Mouse (Mus musculus) ES-E14 (cell line): ENCODE data around the gene Borcs6. TPM values are rescaled to one million over a fixed set of nuclear protein-coding genes. Genes with fewer than 3 reads are reported as not detected.
"Not testable (repeated sequence)": the region's sequence is repeated elsewhere in the genome, so short reads cannot be mapped to it uniquely, and the experiment has no call there.

ENCODE experiments used
- DNase-seq: peaks from one replicate; pipeline ENCODE4 v3.0.0-alpha.2; 2013; ENCODE audit warnings: low read depth, low spot score
- H3K27ac ChIP-seq: 2 replicates; pipeline ENCODE4 v1.5.1; 2012; ENCODE audit warnings: low read depth, mild to moderate bottlenecking, low read length, moderate library complexity, mixed read lengths; ENCODE audit not compliant: poor library complexity, insufficient read depth, severe bottlenecking
- H3K36me3 ChIP-seq: 2 replicates; pipeline ENCODE4 v1.6.1; 2012; ENCODE audit warnings: mild to moderate bottlenecking, low read length, moderate library complexity, mixed read lengths; ENCODE audit not compliant: control insufficient read depth, poor library complexity, insufficient read depth, severe bottlenecking
- H3K4me1 ChIP-seq, 2 experiments: fragments of 150-350 bp in 1 of 2; sonication (generic) in 1 of 2; 2 replicates each; pipeline ENCODE4 v1.6.1; 2012; ENCODE audit warnings: low read length in 2 of 2, mild to moderate bottlenecking in 1 of 2, mixed read lengths in 1 of 2; ENCODE audit not compliant: control insufficient read depth in 2 of 2, insufficient read depth in 2 of 2, poor library complexity in 1 of 2
- H3K4me3 ChIP-seq, 2 experiments: fragments of 150-350 bp in 1 of 2; sonication (generic) in 1 of 2; 2 replicates each; pipeline ENCODE4 v1.5.1; 2012; ENCODE audit warnings: low read length in 2 of 2, low read depth in 1 of 2, mild to moderate bottlenecking in 1 of 2, mixed read lengths in 1 of 2; ENCODE audit not compliant: insufficient read depth in 1 of 2, poor library complexity in 1 of 2, severe bottlenecking in 1 of 2
- H3K9ac ChIP-seq: 2 replicates; pipeline ENCODE4 v1.6.1; 2012; ENCODE audit warnings: low read depth, mild to moderate bottlenecking, low read length, mixed read lengths; ENCODE audit not compliant: poor library complexity, insufficient read depth, severe bottlenecking
- H3K9me3 ChIP-seq: fragments of 150-350 bp; sonication (generic); 2 replicates; pipeline ENCODE4 v1.6.1; 2012; ENCODE audit warnings: low read depth, mild to moderate bottlenecking, low read length; ENCODE audit not compliant: control insufficient read depth, insufficient read depth
- CHD2 ChIP-seq: IDR thresholded peaks from 2 replicates; pipeline ENCODE4 v1.6.1; 2014; ENCODE audit warnings: mild to moderate bottlenecking, low read depth, low read length, inconsistent platforms
- HCFC1 ChIP-seq: IDR thresholded peaks from 2 replicates; pipeline ENCODE4 v1.6.1; 2012; ENCODE audit warnings: low read length, inconsistent platforms, borderline replicate concordance; ENCODE audit not compliant: insufficient read depth
- MAFK ChIP-seq: IDR thresholded peaks from 2 replicates; pipeline ENCODE4 v1.6.1; 2014; ENCODE audit warnings: mild to moderate bottlenecking, low read depth, low read length, inconsistent platforms; ENCODE audit not compliant: insufficient read depth
- ZC3H11A ChIP-seq: IDR thresholded peaks from 2 replicates; pipeline ENCODE4 v1.6.1; 2012; ENCODE audit warnings: low read depth, mild to moderate bottlenecking, inconsistent platforms, low read length, borderline replicate concordance
- ZNF384 ChIP-seq: IDR thresholded peaks from 2 replicates; pipeline ENCODE4 v1.6.1; 2012; ENCODE audit warnings: low read depth, low read length, inconsistent platforms
- in situ Hi-C, 2 experiments: fragments of 600-800 bp; cut with MboI; formaldehyde crosslinking; loops; one replicate each; pipeline ENCODE4 v1.15.1; 2025; ENCODE audit warnings: low sequenced_read_pairs in 2 of 2, inconsistent platforms in 1 of 2; ENCODE audit not compliant: unreplicated experiment in 2 of 2
- total RNA-seq: library from RNA; depleted of rRNA; stranded (reverse); fragments of 300-350 nt; gene quantifications from 2 replicates; pipeline ENCODE4 v1.2.3, GENCODE M21; 2012; rRNA removed

Gene Borcs6
- 4.5 and 6.2 TPM in 2 replicates for total RNA-seq

DNA sequence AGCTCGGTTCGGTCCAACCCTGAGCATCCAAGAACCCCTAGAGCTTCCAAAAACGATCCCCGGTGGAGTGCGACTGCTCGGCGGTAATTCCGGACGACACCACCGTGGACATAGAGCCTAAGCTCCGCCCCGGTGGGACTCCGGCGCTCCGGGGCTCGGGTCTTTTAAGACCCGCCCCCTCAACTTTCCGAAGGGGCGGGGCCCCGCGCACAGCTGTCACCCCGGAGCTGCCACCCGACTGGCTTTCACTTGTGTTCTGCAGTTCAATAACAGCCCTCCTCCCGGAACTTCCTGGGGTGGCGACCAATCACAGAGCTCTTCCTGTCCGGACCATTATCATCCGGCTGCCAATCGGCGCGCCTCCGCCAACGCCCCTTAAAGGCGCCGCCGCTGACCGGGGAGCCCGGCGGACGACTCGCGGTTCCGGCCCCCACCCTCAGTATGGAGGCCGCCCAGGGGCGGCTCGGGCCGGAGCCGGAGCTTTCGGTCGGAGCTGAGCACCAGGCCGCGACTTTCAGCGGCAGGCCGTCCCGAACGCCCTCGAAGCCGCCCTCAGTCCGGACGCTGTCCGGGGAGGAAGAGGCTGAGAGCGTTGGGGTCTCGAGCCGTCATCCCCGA is at the start of gene Borcs6:
Gene Borcs6 (plus strand): TSS at position 361 of the 618 bp plus-strand sequence.
- no peaks in the 10 kb centered on the region for H3K36me3 ChIP-seq
- in situ Hi-C loops, result no loop called here
- H3K9me3 ChIP-seq, result no peaks in the 10 kb centered on the region

DNA sequence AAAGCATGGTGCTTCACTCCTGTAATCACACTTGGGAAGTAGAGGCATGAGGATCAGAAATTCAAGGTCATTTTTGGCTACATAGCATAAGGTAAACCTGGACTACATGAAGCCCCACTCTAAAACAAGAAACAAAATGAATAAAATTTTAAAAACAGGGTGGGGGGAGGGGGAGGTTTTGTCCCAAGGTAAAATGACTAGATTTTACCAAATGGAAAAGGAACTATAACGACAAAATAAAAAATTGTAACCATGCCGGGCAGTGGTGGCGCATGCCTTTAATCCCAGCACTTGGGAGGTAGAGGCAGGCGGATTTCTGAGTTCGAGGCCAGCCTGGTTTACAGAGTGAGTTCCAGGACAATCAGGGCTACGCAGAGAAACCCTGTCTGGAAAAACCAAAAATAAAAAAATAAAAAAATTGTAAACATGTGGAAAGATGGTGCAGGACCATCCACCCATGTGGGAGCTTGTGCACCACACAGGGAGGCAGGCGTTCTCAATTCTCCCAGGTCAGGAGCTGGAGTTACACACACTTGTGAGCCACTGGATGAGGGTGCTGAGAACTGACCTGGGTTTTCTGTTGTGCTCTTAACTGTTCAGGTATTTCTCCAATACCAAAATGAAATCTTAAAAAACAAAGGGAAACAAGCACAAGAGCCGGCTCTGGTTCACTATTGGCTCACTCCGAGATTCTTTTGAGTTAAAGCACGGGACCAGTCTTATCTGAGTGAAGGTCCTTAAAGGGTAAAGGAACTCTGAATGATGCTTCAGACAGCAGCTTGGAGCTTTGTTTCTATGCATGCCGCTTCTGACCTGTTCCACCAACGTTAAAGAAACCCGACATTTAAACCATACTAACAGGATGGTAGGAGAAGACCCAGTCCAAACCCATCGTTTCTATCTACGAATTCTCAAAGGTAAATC is 48.9 kb upstream of the Borcs6 start:
- Histone ChIP-seq H3K9me3 (no peaks in the 10 kb centered on the region), H3K27ac (no peak overlapping the region), H3K4me1 (peaks cover 6 to 9% of the 10 kb centered on the region in 2 experiments), H3K9ac (peak overlapping the region; percentile 19; the same call in 1 of the 2 replicates), H3K4me3 (peak overlapping the region in 1 of 2 experiments; percentile 7; a peak in 1 of 4 replicates), H3K36me3 (peaks cover 7% of the 10 kb centered on the region)
- in situ Hi-C loops, result no loop called here
- DNase-seq, result no peak
- TF ChIP-seq ZC3H11A (no peak), MAFK (no peak), ZNF384 (no peak), HCFC1 (no peak), CHD2 (no peak)

More for the DNA sequence above, at the start of gene Borcs6:
- TF ChIP-seq CHD2 (no peak), HCFC1 (0 out of 2 replicates have a peak, but pooled peaks have one; percentile 38)
- peak; percentile 90 for DNase-seq
- peak within 1 kb of the TSS; percentile 77 for H3K9ac ChIP-seq
- no peaks in the 10 kb centered on the region; a peak in 1 of 4 replicates for H3K4me1 ChIP-seq
- peak within 1 kb of the TSS; percentile 82 to 89 for H3K4me3 ChIP-seq
- H3K27ac ChIP-seq, result no peak within 1 kb of the TSS

DNA sequence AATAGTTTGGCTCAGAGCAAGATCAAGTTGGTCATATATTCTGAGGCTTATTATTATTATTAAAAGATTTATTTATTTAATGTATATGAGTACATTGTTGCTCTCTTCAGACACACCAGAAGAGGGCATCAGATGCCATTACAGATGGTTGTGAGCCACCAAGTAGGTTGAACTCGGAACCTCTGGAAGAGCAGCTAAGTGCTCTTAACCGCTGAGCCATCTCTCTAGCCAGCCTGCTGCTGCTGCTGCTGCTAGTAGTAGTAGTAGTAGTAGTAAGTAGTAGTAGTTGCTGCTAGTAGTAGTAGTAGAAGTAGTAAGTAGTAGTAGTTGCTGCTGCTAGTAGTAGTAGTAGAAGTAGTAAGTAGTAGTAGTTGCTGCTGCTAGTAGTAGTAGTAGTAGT is 48.1 kb upstream of the Borcs6 start:
- DNase-seq, H3K4me1 ChIP-seq, H3K36me3 ChIP-seq, in situ Hi-C loops, H3K9ac ChIP-seq, H3K9me3 ChIP-seq, H3K27ac ChIP-seq: not testable (repeated sequence)
- peak overlapping the region in 1 of 2 experiments; percentile 87; a peak in 3 of 4 replicates for H3K4me3 ChIP-seq

DNA sequence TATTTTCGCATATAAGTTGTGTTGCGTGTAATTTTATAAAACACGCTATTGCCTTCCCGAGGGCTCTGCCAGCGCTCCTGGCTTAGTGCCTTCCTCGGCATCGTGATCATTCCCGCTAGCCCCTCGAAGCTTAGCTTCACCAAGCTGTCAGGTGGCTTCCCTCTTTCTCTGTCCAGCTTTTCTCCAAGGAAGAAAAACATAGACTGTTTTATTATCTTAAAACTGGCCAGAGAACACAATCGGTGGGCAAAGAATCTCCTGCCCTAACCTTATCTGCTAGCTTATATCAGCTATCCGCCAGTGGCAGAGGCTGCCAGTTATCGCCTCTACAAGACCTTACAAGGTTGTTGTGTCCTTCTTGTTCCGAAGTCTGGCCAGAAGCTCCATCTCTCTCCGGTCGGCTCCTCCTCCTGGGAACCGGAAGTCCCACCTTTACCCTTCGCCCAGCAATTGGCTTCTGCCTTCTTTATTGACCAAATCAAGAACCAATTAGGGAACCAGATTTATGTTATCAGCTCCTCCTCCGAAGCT is 47.4 kb upstream of the Borcs6 start:
- H3K36me3 ChIP-seq, result peaks cover 2% of the 10 kb centered on the region; the same call in 1 of the 2 replicates
- in situ Hi-C loops, result no loop called here
- no peaks in the 10 kb centered on the region for H3K9me3 ChIP-seq
- H3K4me3 ChIP-seq, result peak overlapping the region; percentile 73 to 87
- peak; percentile 82 for TF ChIP-seq CHD2
- no peak for TF ChIP-seq ZNF384
- H3K9ac ChIP-seq, result peak overlapping the region; percentile 69; the same call in 1 of the 2 replicates
- DNase-seq, result no peak
- peaks cover 2 to 9% of the 10 kb centered on the region in 2 experiments; a peak in 3 of 4 replicates for H3K4me1 ChIP-seq
- H3K27ac ChIP-seq, result peak overlapping the region; percentile 22; the same call in 1 of the 2 replicates
